Mouse (Mus musculus): ENCODE measurements at regions not wholly inside any gene's neighbourhood (a gene's known extent, or its start where the extent isn't known, plus 50 kb on each side); places are given as distances from the start of the nearest gene placed in this dataset.

DNA sequence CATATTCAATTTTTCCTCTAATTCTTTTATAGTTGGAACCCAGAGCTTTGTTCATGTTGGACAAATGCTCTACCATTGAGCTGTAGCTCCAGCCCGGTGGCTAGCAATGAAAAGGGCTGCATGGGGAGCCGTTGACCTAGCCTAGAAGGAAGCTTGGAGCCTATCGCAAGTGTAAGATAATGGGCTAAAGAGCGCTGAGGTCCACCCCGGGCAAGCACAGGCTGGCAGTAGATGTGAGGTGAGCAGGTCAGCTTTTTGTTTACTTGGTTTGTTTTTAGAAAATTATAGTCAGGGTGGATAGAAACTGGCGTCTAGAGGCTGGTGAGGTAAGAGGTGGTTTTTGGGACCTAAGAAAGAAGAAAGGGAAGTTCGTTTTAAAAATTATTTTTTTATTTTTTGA is 181.0 kb downstream of the Plpp3 start:
- Histone ChIP-seq H3K36me3 (replicated peaks; ENCODE audit: control insufficient read depth, insufficient read depth) (no peaks in the 10 kb centered on the region), H3K9ac (no peak overlapping the region), H3K27me3 (ENCODE audit: control insufficient read depth, insufficient read depth, low read length) (no peaks in the 10 kb centered on the region), H3K4me3 (replicated peaks; ENCODE audit: low read length) (no peak overlapping the region), H3K9me3 (ENCODE audit: control insufficient read depth, low read length) (no peaks in the 10 kb centered on the region), H3K4me1 (replicated peaks; ENCODE audit: control insufficient read depth, insufficient read depth, low read length) (no peaks in the 10 kb centered on the region; the same call in 1 of the 2 replicates), H3K4me2 (replicated peaks) (no peak overlapping the region), H3K27ac (no peak overlapping the region)
- DNase-seq (ENCODE audit: low spot score) (no peak), ATAC-seq (ENCODE audit: low FRiP score) (no peak)
- WGBS: 88% methylated on average over 7 of the region's 7 CpGs

DNA sequence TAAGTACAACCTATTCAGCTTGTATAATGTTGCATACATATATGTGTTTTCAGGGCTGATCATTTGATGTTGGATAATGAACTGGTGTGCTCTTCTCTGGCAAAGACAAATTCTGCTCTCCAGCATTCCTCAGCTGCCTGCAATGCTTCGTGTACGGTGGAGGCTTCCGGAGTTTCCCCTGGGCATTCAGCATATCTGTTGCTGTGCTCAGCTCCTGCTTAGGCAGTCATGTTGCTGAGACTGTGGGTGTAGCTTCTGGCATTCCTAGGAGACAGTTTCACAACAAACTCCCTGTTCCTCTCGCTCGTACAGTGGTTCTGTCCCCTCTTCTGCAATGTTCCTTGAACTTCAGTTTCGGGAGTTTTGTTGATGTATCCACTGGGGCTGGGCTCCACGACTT is 181.7 kb downstream of the Plpp3 start:
- no peak overlapping the region for H3K9ac ChIP-seq
- H3K9me3 ChIP-seq (ENCODE audit: control insufficient read depth, low read length): no peaks in the 10 kb centered on the region
- no peaks in the 10 kb centered on the region for H3K36me3 ChIP-seq (replicated peaks; ENCODE audit: control insufficient read depth, insufficient read depth)
- no peaks in the 10 kb centered on the region; the same call in 1 of the 2 replicates for H3K4me1 ChIP-seq (replicated peaks; ENCODE audit: control insufficient read depth, insufficient read depth, low read length)
- WGBS: 73% methylated on average over 7 of the region's 7 CpGs
- DNase-seq (ENCODE audit: low spot score): no peak
- H3K4me3 ChIP-seq (replicated peaks; ENCODE audit: low read length): no peak overlapping the region
- ATAC-seq (ENCODE audit: low FRiP score): no peak
- no peaks in the 10 kb centered on the region for H3K27me3 ChIP-seq (ENCODE audit: control insufficient read depth, insufficient read depth, low read length)
- no peak overlapping the region for H3K27ac ChIP-seq
- no peak overlapping the region for H3K4me2 ChIP-seq (replicated peaks)

DNA sequence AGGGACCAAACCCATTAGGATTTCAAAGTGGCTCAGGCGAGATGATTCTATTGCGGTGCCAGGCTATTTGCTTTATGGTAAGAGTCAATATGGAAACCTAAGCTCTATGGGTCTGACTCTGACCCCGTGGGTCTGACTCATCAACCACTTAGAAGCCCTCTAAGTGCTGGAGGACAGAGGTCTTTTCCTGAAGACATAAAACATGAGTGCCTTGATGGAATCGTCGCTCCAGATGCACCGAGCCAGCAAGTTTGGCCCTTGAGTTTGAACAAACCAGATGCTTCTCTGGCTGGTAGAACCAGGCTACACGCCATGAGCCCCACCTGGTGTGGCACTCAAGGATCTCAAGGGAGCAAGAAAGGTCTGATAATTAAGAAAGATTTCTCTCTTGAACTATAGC is 184.1 kb downstream of the Plpp3 start:
- Histone ChIP-seq H3K4me2 (replicated peaks) (no peak overlapping the region), H3K9me3 (ENCODE audit: control insufficient read depth, low read length) (no peaks in the 10 kb centered on the region), H3K9ac (no peak overlapping the region), H3K4me3 (replicated peaks; ENCODE audit: low read length) (no peak overlapping the region), H3K27ac (no peak overlapping the region), H3K4me1 (replicated peaks; ENCODE audit: control insufficient read depth, insufficient read depth, low read length) (no peaks in the 10 kb centered on the region), H3K27me3 (ENCODE audit: control insufficient read depth, insufficient read depth, low read length) (no peaks in the 10 kb centered on the region), H3K36me3 (replicated peaks; ENCODE audit: control insufficient read depth, insufficient read depth) (no peaks in the 10 kb centered on the region)
- ATAC-seq (ENCODE audit: low FRiP score) (no peak), DNase-seq (ENCODE audit: low spot score) (no peak)
- WGBS: 89% methylated on average over 7 of the region's 7 CpGs

DNA sequence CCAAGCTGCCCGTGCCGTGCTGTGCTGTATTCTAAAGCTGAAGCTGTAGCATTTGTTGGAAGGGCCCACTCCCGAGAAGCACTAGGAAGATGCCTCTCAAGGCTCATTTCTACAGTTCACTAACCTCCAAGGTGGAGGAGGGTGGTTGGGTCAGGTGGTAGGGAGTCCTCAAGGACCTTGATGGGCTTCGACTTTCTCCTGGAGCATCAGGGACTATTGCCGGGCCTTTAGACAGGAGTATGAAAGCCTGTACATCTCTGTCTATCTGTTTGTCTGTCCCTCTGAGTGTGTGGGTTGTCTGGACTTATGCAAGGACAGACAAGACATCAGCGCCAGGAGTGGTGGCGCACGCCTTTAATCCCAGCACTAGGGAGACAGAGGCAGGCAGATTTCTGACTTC is 189.7 kb downstream of the Plpp3 start:
- no peak overlapping the region for H3K27ac ChIP-seq
- H3K4me3 ChIP-seq (replicated peaks; ENCODE audit: low read length): no peak overlapping the region
- no peak overlapping the region for H3K9ac ChIP-seq
- WGBS: 93% methylated on average over 8 of the region's 8 CpGs
- no peak overlapping the region for H3K4me2 ChIP-seq (replicated peaks)
- DNase-seq (ENCODE audit: low spot score): no peak
- ATAC-seq (ENCODE audit: low FRiP score): no peak
- no peaks in the 10 kb centered on the region for H3K4me1 ChIP-seq (replicated peaks; ENCODE audit: control insufficient read depth, insufficient read depth, low read length)
- no peaks in the 10 kb centered on the region for H3K36me3 ChIP-seq (replicated peaks; ENCODE audit: control insufficient read depth, insufficient read depth)
- no peaks in the 10 kb centered on the region for H3K27me3 ChIP-seq (ENCODE audit: control insufficient read depth, insufficient read depth, low read length)
- no peaks in the 10 kb centered on the region for H3K9me3 ChIP-seq (ENCODE audit: control insufficient read depth, low read length)

DNA sequence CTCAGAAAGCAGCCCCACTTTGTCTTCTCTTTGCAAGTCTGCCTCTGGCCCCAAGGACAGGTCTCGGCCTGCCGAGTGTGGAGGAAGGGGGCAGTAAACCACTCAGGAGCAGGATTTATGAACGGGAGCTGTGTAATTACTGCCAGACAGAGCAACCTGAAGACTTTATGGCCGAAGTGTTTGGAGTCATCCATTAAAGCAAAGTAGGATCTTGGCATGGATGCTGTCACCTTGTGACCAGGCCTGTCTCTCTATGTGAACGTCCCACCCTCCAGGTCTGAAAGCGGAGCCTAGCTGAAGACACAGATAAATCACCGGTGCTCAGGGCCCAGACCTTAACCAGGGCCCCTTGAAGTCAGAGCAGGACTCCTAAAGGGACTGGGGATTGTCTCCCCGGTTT is 190.8 kb downstream of the Plpp3 start:
- Histone ChIP-seq H3K4me2 (replicated peaks) (no peak overlapping the region), H3K9ac (no peak overlapping the region), H3K36me3 (replicated peaks; ENCODE audit: control insufficient read depth, insufficient read depth) (no peaks in the 10 kb centered on the region), H3K4me1 (replicated peaks; ENCODE audit: control insufficient read depth, insufficient read depth, low read length) (no peaks in the 10 kb centered on the region), H3K27me3 (ENCODE audit: control insufficient read depth, insufficient read depth, low read length) (no peaks in the 10 kb centered on the region), H3K4me3 (replicated peaks; ENCODE audit: low read length) (no peak overlapping the region), H3K27ac (no peak overlapping the region), H3K9me3 (ENCODE audit: control insufficient read depth, low read length) (no peaks in the 10 kb centered on the region)
- no peak for ATAC-seq (ENCODE audit: low FRiP score)
- DNase-seq (ENCODE audit: low spot score): no peak
- WGBS: 79% methylated on average over 8 of the region's 8 CpGs

DNA sequence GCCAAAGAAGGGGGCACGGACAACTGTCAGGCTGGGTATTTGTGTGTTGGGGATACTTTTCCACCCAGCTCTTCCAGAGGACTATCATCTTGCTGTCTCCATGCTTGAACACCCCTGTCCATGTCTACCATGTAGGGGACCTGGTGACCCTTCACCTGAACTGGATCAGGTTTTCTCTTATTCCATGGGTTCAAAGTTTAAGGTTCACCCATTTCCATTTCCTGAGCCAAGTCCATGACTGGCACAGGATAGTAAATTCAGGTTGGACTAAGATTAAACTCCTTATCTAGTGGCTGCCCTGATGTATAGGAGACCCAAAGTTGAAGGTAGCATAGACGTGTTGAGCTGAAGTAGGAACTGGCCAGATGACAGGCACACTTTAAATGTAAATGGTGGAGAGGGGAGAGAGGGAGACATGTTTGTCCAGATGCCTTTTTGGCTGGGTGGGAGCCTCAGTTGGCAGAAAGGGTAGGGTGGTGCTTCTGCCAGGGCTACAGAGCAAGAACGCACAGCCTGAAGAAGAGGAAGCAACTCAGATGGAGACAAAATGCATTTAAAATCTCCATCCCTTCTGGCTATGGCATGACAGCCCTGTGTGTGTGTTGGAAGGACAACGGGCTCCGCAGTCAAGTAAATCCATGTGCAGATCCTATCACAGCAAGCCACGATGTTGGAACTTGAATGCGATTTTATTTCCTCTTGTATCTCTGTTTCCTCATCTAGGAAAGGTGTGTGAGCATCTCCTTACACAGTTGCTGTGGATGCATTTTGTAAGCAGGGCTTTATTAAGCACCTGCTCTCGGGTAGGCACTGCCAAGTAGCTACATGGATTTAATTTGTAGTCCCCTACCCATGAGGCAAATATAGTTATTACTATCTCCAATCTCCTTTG is 192.4 kb downstream of the Plpp3 start:
- Histone ChIP-seq H3K9me3 (ENCODE audit: control insufficient read depth, low read length) (no peaks in the 10 kb centered on the region), H3K4me3 (replicated peaks; ENCODE audit: low read length) (no peak overlapping the region), H3K36me3 (replicated peaks; ENCODE audit: control insufficient read depth, insufficient read depth) (no peaks in the 10 kb centered on the region), H3K9ac (no peak overlapping the region), H3K27me3 (ENCODE audit: control insufficient read depth, insufficient read depth, low read length) (no peaks in the 10 kb centered on the region), H3K4me1 (replicated peaks; ENCODE audit: control insufficient read depth, insufficient read depth, low read length) (no peaks in the 10 kb centered on the region), H3K27ac (no peak overlapping the region), H3K4me2 (replicated peaks) (no peak overlapping the region)
- ATAC-seq (ENCODE audit: low FRiP score) (no peak), DNase-seq (ENCODE audit: low spot score) (no peak)
- 89% methylated on average over 8 of the region's 8 CpGs for WGBS

DNA sequence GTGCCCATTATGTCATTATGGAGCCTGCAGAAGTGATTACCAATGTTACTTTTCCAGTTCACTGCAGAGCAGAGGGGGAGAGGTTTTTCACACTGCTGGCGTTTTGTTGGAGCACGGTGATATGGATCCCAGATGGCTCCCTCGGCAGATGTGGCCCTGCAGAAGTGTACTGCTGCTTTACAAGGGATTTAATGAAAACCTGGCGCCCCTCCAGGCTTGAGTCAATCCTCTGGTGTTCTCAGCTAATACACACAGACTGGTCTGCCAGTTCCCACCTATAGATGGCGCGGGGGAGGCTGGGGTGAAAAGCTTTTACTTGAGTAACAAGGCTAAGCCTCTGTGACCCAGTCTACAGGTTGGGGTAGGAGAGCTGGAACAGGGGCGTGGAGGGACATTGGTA is 195.2 kb downstream of the Plpp3 start:
- no peak for DNase-seq (ENCODE audit: low spot score)
- H3K4me3 ChIP-seq (replicated peaks; ENCODE audit: low read length): no peak overlapping the region
- H3K27ac ChIP-seq: no peak overlapping the region
- peak; percentile 34; the same call in 1 of the 2 replicates for ATAC-seq (ENCODE audit: low FRiP score)
- H3K9ac ChIP-seq: no peak overlapping the region
- 63% methylated on average over 7 of the region's 7 CpGs for WGBS
- H3K4me2 ChIP-seq (replicated peaks): no peak overlapping the region
- H3K36me3 ChIP-seq (replicated peaks; ENCODE audit: control insufficient read depth, insufficient read depth): no peaks in the 10 kb centered on the region
- no peaks in the 10 kb centered on the region for H3K9me3 ChIP-seq (ENCODE audit: control insufficient read depth, low read length)
- H3K27me3 ChIP-seq (ENCODE audit: control insufficient read depth, insufficient read depth, low read length): no peaks in the 10 kb centered on the region
- no peaks in the 10 kb centered on the region for H3K4me1 ChIP-seq (replicated peaks; ENCODE audit: control insufficient read depth, insufficient read depth, low read length)

DNA sequence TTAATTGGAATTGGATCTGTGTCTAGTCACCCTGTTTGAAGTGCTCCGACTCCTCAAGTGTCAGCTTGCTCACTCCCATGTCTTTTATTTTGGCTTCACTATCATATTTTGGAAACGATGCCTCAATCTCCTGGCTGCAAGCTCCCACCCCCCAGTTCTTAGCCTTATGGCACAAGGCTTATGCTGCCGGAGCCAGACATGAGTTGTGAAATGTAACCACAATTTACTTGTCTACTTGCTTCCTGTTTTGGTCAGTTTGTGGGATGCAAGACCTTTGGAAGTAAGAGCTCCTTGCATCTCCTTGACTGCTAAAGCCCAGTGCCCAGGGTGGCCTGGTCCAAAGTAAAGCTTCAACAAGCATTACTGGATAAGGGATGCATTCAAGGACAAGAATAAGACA is 195.8 kb downstream of the Plpp3 start:
- Histone ChIP-seq H3K27ac (no peak overlapping the region), H3K9me3 (ENCODE audit: control insufficient read depth, low read length) (no peaks in the 10 kb centered on the region), H3K9ac (no peak overlapping the region), H3K4me3 (replicated peaks; ENCODE audit: low read length) (no peak overlapping the region), H3K36me3 (replicated peaks; ENCODE audit: control insufficient read depth, insufficient read depth) (no peaks in the 10 kb centered on the region), H3K4me2 (replicated peaks) (no peak overlapping the region), H3K4me1 (replicated peaks; ENCODE audit: control insufficient read depth, insufficient read depth, low read length) (no peaks in the 10 kb centered on the region), H3K27me3 (ENCODE audit: control insufficient read depth, insufficient read depth, low read length) (no peaks in the 10 kb centered on the region)
- WGBS: 95% methylated on average over 3 of the region's 3 CpGs
- no peak for ATAC-seq (ENCODE audit: low FRiP score)
- no peak for DNase-seq (ENCODE audit: low spot score)

DNA sequence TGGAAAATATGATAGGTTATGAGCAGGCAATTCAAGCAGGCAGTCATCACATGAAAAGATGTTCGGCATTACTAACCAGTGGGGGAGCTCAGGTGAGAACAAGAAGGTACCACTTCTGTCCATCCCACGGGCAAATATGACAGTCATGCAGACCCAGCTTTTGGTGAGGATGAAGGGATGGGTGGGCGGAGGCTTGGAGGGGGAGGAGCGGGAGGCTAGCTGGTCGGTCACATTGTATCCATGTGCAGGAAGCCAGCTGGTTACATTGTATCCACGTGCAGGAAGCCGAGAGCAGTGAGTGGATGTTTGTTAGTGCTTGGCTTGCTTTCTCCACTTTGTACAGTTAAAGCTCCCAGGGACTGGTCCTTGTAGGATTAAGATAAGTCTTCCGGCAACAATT is 196.9 kb downstream of the Plpp3 start:
- H3K36me3 ChIP-seq (replicated peaks; ENCODE audit: control insufficient read depth, insufficient read depth): no peaks in the 10 kb centered on the region
- no peak overlapping the region for H3K4me2 ChIP-seq (replicated peaks)
- H3K9me3 ChIP-seq (ENCODE audit: control insufficient read depth, low read length): no peaks in the 10 kb centered on the region
- ATAC-seq (ENCODE audit: low FRiP score): no peak
- no peak overlapping the region for H3K4me3 ChIP-seq (replicated peaks; ENCODE audit: low read length)
- no peak overlapping the region for H3K9ac ChIP-seq
- H3K4me1 ChIP-seq (replicated peaks; ENCODE audit: control insufficient read depth, insufficient read depth, low read length): no peaks in the 10 kb centered on the region
- H3K27me3 ChIP-seq (ENCODE audit: control insufficient read depth, insufficient read depth, low read length): no peaks in the 10 kb centered on the region
- 76% methylated on average over 8 of the region's 8 CpGs for WGBS
- H3K27ac ChIP-seq: no peak overlapping the region
- no peak for DNase-seq (ENCODE audit: low spot score)

DNA sequence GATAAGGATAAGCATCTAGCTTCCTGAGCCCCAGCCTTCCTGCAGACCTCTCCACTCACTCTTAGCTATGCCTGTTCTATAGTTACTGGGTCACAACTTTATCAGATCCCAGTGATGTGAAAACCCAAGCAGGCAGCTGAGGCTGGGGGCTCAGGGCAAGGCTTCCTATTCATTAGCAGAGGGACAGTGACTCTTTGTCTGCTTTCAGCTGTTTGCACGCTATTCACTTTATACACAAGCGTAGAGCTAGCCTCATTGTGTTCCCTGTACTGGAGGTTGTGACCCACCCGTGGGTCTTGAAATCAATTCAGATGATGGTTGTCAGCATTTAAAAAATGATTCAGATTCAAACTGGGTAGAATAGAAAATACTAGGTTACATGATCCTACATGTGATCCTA is 199.5 kb downstream of the Plpp3 start:
- no peak overlapping the region for H3K27ac ChIP-seq
- H3K27me3 ChIP-seq (ENCODE audit: control insufficient read depth, insufficient read depth, low read length): no peaks in the 10 kb centered on the region
- H3K4me2 ChIP-seq (replicated peaks): no peak overlapping the region
- ATAC-seq (ENCODE audit: low FRiP score) (no peak), DNase-seq (ENCODE audit: low spot score) (no peak)
- H3K9me3 ChIP-seq (ENCODE audit: control insufficient read depth, low read length): no peaks in the 10 kb centered on the region
- no peaks in the 10 kb centered on the region for H3K36me3 ChIP-seq (replicated peaks; ENCODE audit: control insufficient read depth, insufficient read depth)
- no peaks in the 10 kb centered on the region for H3K4me1 ChIP-seq (replicated peaks; ENCODE audit: control insufficient read depth, insufficient read depth, low read length)
- H3K4me3 ChIP-seq (replicated peaks; ENCODE audit: low read length): no peak overlapping the region
- no peak overlapping the region for H3K9ac ChIP-seq
- 21% methylated on average over 3 of the region's 3 CpGs for WGBS

Measured in hindbrain, embryonic 14.5 days (tissue).